Mouse (Mus musculus) midbrain, postnatal 0 days (tissue): ENCODE results near the gene Cntnap2. TPM values are rescaled to one million over a fixed set of nuclear protein-coding genes. Genes with fewer than 3 reads are reported as not detected.
A peak's percentile ranks its signal among the peaks of the same experiment; 100 is the strongest.

ENCODE experiments used
- ATAC-seq: fragments of 200-750 bp; cut with Nextera tagmentation; 2 replicates; pipeline ENCODE4 v1.8.0; 2017; ENCODE audit warnings: moderate number of reproducible peaks, mild to moderate bottlenecking, moderate TSS enrichment, moderate library complexity; ENCODE audit not compliant: low FRiP score
- DNase-seq: peaks from one replicate; pipeline ENCODE4 v3.0.0-alpha.2; 2015; ENCODE audit warnings: low spot score
- H3K27ac ChIP-seq: fragments of 300-500 bp; sonication (generic); 2 replicates; pipeline ENCODE4 v1.5.1; 2014; ENCODE audit warnings: low read depth, mild to moderate bottlenecking, low read length, mixed read lengths
- H3K27me3 ChIP-seq: fragments of 300-500 bp; sonication (generic); 2 replicates; pipeline ENCODE4 v1.6.1; 2014; ENCODE audit warnings: low read length, control low read depth, mixed read lengths; ENCODE audit not compliant: insufficient read depth
- H3K36me3 ChIP-seq: fragments of 300-500 bp; sonication (generic); 2 replicates; pipeline ENCODE4 v1.6.1; 2014; ENCODE audit warnings: low read length, control low read depth, mixed read lengths; ENCODE audit not compliant: insufficient read depth
- H3K4me1 ChIP-seq: fragments of 300-500 bp; sonication (generic); 2 replicates; pipeline ENCODE4 v1.6.1; 2014; ENCODE audit warnings: mild to moderate bottlenecking, control low read depth, antibody characterized with exemption, low read length, mixed read lengths; ENCODE audit not compliant: insufficient read depth
- H3K4me2 ChIP-seq: fragments of 300-500 bp; sonication (generic); 2 replicates; pipeline ENCODE4 v1.6.1; 2014; ENCODE audit warnings: low read depth, mild to moderate bottlenecking, low read length, mixed read lengths; ENCODE audit not compliant: poor library complexity, severe bottlenecking
- H3K4me3 ChIP-seq: fragments of 300-500 bp; sonication (generic); 2 replicates; pipeline ENCODE4 v1.5.1; 2014; ENCODE audit warnings: low read depth, mild to moderate bottlenecking, low read length, moderate library complexity
- H3K9ac ChIP-seq: fragments of 300-500 bp; sonication (generic); replicated peaks from 2 replicates; pipeline ENCODE4 v1.6.1; 2014; ENCODE audit warnings: mild to moderate bottlenecking, low read length, moderate library complexity, mixed read lengths; ENCODE audit not compliant: poor library complexity, severe bottlenecking
- H3K9me3 ChIP-seq: fragments of 300-500 bp; sonication (generic); 2 replicates; pipeline ENCODE4 v1.6.1; 2016; ENCODE audit warnings: low read length, control low read depth
- CTCF ChIP-seq: IDR thresholded peaks from 2 replicates; pipeline ENCODE4 v1.5.1; 2016; ENCODE audit warnings: antibody characterized with exemption, mild to moderate bottlenecking
- WGBS: fragments of 180-500 bp; shearing (Covaris S2); extraction: QIAGEN DNeasy Blood & Tissue Kit; methylation state at CpG from one replicate; pipeline ENCODE4 v1.1.7; 2014; 5-methylcytosine and 5-hydroxymethylcytosine counted together
- polyA plus RNA-seq: library from polyadenylated mRNA; unstranded; fragments of >200 nt; fragmentation: Nextera tagmentation; extraction: Ambion mirVana; gene quantifications from 2 replicates; pipeline ENCODE4 v1.2.1, GENCODE M21; 2015
- total RNA-seq: library from RNA; depleted of rRNA; stranded (reverse); fragments of >200 nt; gene quantifications from 2 replicates; pipeline ENCODE4 v1.2.3, GENCODE M21; 2014

Gene Cntnap2
- total and polyA plus RNA-seq, 2 experiments from 2014 or later: 51.1 to 106 TPM

GRCm38 (mm10) chr6:47044385-47045200 is 1985.4 kb downstream of the Cntnap2 start:
- Histone ChIP-seq H3K27me3 (no peaks in the 10 kb centered on the region), H3K4me3 (peak overlapping the region; percentile 35), H3K4me1 (no peaks in the 10 kb centered on the region), H3K36me3 (no peaks in the 10 kb centered on the region), H3K9me3 (no peaks in the 10 kb centered on the region), H3K27ac (no peak overlapping the region), H3K4me2 (peak overlapping the region; percentile 53), H3K9ac (no peak overlapping the region)
- no peak for TF ChIP-seq CTCF
- 6% methylated on average over 45 of the region's 46 CpGs for WGBS
- DNase-seq (no peak), ATAC-seq (peak; percentile 52; the same call in 1 of the 2 replicates)

- no peak for ATAC-seq
- TF ChIP-seq CTCF: no peak
- Histone ChIP-seq H3K36me3 (no peaks in the 10 kb centered on the region), H3K4me3 (no peak overlapping the region), H3K4me1 (no peaks in the 10 kb centered on the region), H3K9ac (no peak overlapping the region), H3K27me3 (no peaks in the 10 kb centered on the region), H3K9me3 (no peaks in the 10 kb centered on the region), H3K4me2 (no peak overlapping the region), H3K27ac (no peak overlapping the region)
- WGBS: 86% methylated on average over 5 of the region's 5 CpGs
- no peak for DNase-seq
Observed at GRCm38 (mm10) chr6:47049051-47049450, 1989.9 kb downstream of the Cntnap2 start.

GRCm38 (mm10) chr6:47050319-47051222 is 1991.4 kb downstream of the Cntnap2 start:
- H3K4me1 ChIP-seq: no peaks in the 10 kb centered on the region
- no peak overlapping the region for H3K9ac ChIP-seq
- ATAC-seq (no peak), DNase-seq (no peak)
- WGBS: 31% methylated on average over 7 of the region's 7 CpGs
- H3K36me3 ChIP-seq: no peaks in the 10 kb centered on the region
- no peaks in the 10 kb centered on the region for H3K9me3 ChIP-seq
- H3K27me3 ChIP-seq: no peaks in the 10 kb centered on the region
- no peak overlapping the region for H3K27ac ChIP-seq
- no peak overlapping the region for H3K4me2 ChIP-seq
- H3K4me3 ChIP-seq: no peak overlapping the region
- no peak for TF ChIP-seq CTCF

GRCm38 (mm10) chr6:47061341-47061740 is 2002.2 kb downstream of the Cntnap2 start:
- ATAC-seq (no peak), DNase-seq (no peak)
- Histone ChIP-seq H3K4me1 (no peaks in the 10 kb centered on the region), H3K36me3 (no peaks in the 10 kb centered on the region), H3K9ac (no peak overlapping the region), H3K27ac (no peak overlapping the region), H3K27me3 (no peaks in the 10 kb centered on the region), H3K9me3 (no peaks in the 10 kb centered on the region), H3K4me3 (no peak overlapping the region), H3K4me2 (no peak overlapping the region)
- TF ChIP-seq CTCF: no peak
- 70% methylated on average over 3 of the region's 3 CpGs for WGBS

GRCm38 (mm10) chr6:47089998-47090397 is 2030.8 kb downstream of the Cntnap2 start:
- no peaks in the 10 kb centered on the region for H3K36me3 ChIP-seq
- no peaks in the 10 kb centered on the region for H3K4me1 ChIP-seq
- H3K27ac ChIP-seq: no peak overlapping the region
- no peak for TF ChIP-seq CTCF
- no peak overlapping the region for H3K4me3 ChIP-seq
- no peaks in the 10 kb centered on the region for H3K27me3 ChIP-seq
- H3K9me3 ChIP-seq: no peaks in the 10 kb centered on the region
- DNase-seq (no peak), ATAC-seq (no peak)
- no peak overlapping the region for H3K4me2 ChIP-seq
- H3K9ac ChIP-seq: no peak overlapping the region
- WGBS: 74% methylated on average over 4 of the region's 4 CpGs

- Histone ChIP-seq H3K27me3 (no peaks in the 10 kb centered on the region), H3K9me3 (no peaks in the 10 kb centered on the region), H3K4me2 (no peak overlapping the region), H3K27ac (no peak overlapping the region), H3K4me3 (no peak overlapping the region), H3K36me3 (no peaks in the 10 kb centered on the region), H3K9ac (no peak overlapping the region), H3K4me1 (no peaks in the 10 kb centered on the region)
- DNase-seq: no peak
- 62% methylated on average over 1 of the region's 1 CpGs for WGBS
- ATAC-seq: no peak
- no peak for TF ChIP-seq CTCF
Observed at GRCm38 (mm10) chr6:47104951-47105350, 2045.8 kb downstream of the Cntnap2 start.
